In the genomic region with DNA sequence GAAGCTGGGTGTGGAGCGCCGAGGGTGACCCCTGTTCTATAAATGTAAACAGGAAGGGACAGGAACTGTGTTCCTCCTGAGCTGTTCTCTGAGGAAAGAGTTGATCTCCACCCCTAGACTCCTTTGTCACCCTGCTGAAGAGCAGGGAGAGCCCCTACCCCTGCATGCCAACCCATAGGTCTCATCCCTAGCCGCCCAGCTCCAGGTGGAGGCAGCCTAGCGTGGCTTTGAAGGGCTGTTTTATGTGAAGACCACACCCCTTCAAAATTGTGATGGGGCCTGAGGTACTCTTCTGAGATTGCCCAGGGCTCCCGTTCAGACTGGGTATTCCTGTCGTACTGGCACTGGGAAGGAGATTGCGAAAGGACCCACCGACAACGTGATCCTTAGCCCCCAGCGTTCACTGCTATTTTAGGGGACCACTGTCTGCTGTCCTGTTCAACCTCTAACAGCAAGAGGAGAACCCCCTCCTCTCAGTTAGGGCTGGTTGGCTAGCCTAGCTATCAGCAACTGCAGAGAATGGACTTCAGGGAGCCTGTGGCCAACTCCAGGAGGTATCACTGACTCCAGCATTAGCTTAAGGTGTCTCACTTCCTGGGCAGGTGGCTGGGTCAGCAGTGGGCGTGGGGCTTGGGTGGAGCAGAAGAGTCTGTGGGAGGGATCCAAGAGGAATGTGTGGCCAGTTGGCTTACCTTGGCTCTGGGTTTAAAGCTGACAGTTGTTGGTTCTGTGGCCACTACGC, we compare ENCODE assay signal across 17 mouse cellular contexts. TPM values are rescaled to one million over a fixed set of nuclear protein-coding genes. Genes with fewer than 3 reads are reported as not detected.
DNase-seq lines count a peak whose midpoint lies in the region; ATAC-seq and TF ChIP-seq lines count a peak whose summit lies in the region.
"Had no signal": no experiment of that assay in that cellular context is flagged by ENCODE, and none has a peak within 500 bp of the region (broad histone marks: within the 10 kb centered on the region; RNA-seq: fewer than 3 reads in every experiment).

Pla2g4b (plus strand) TSS at position 692 of the 742 bp plus-strand sequence.

- H3K79me2 ChIP-seq in CH12.LX (replicated peaks; ENCODE audit: control insufficient read depth, extremely low read depth, insufficient read depth, poor library complexity, severe bottlenecking) = no peaks in the 10 kb centered on the region

- WGBS in forebrain, embryonic 13.5 days = 93% methylated on average over 12 of the region's 12 CpGs
- WGBS in forebrain, embryonic 16.5 days = 91% methylated on average over 12 of the region's 12 CpGs
- WGBS in midbrain, embryonic 11.5 days = 90% methylated on average over 12 of the region's 12 CpGs
- WGBS in midbrain, embryonic 14.5 days = 93% methylated on average over 12 of the region's 12 CpGs
- whole genome bisulfite sequencing in stomach, postnatal 0 days = 88% methylated on average over 12 of the region's 12 CpGs
- WGBS in heart, embryonic 11.5 days (ENCODE audit: insufficient replicate concordance) = 84% methylated on average over 12 of the region's 12 CpGs

- DNase-seq in midbrain, embryonic 11.5 days (ENCODE audit: low spot score, missing footprints) = peak; percentile 79
- DNase-seq in midbrain, embryonic 14.5 days = no peak
- peak; percentile 58 for DNase-seq in CH12.LX (ENCODE audit: extremely low read depth)
- DNase-seq in stomach, postnatal 0 days (ENCODE audit: low spot score) = no peak
- DNase-seq in ovary, postnatal 36 days (ENCODE audit: low spot score) = no peak
- DNase-seq: adrenal gland, adult 2 months; adrenal gland, postnatal 10 days; adrenal gland, postnatal 25 days; B cell, adult 2 months; forebrain, postnatal 0 days had no signal

- no peak for TF ChIP-seq RAD21 in CH12.LX (IDR thresholded peaks at IDR 0.05; ENCODE audit: low read depth, low read length)

- no peak for TF ChIP-seq POLR2A in CH12.LX (IDR thresholded peaks at IDR 0.05; ENCODE audit: low read depth, low read length)

- no peak within 1 kb of the TSS for H3K4me3 ChIP-seq in forebrain, embryonic 13.5 days
- no peak within 1 kb of the TSS for H3K4me3 ChIP-seq in forebrain, embryonic 16.5 days (replicated peaks; ENCODE audit: low read length)
- H3K4me3 ChIP-seq in midbrain, embryonic 11.5 days (ENCODE audit: low read depth, low read length) = no peak within 1 kb of the TSS
- H3K4me3 ChIP-seq in midbrain, embryonic 14.5 days (replicated peaks; ENCODE audit: low read depth, low read length) = no peak within 1 kb of the TSS
- H3K4me3 ChIP-seq in CH12.LX (replicated peaks in 1 of 3; ENCODE audit: low read depth in 2 of 3, low read length in 2 of 3, poor library complexity in 1 of 3) = no peak within 1 kb of the TSS
- H3K4me3 ChIP-seq in stomach, postnatal 0 days (ENCODE audit: low read depth, low read length) = no peak within 1 kb of the TSS
- no peak within 1 kb of the TSS for H3K4me3 ChIP-seq in heart, embryonic 11.5 days (ENCODE audit: low read depth, low read length)
- H3K4me3 ChIP-seq: embryonic facial prominence, embryonic 10.5 days; embryonic facial prominence, embryonic 12.5 days had no signal

- no peaks in the 10 kb centered on the region for H3K9me3 ChIP-seq in forebrain, embryonic 13.5 days (replicated peaks)
- H3K9me3 ChIP-seq in forebrain, embryonic 16.5 days (ENCODE audit: control insufficient read depth, low read length) = no peaks in the 10 kb centered on the region
- no peaks in the 10 kb centered on the region for H3K9me3 ChIP-seq in midbrain, embryonic 11.5 days (ENCODE audit: control insufficient read depth, low read length)
- H3K9me3 ChIP-seq in midbrain, embryonic 14.5 days (ENCODE audit: control insufficient read depth, low read length) = no peaks in the 10 kb centered on the region
- H3K9me3 ChIP-seq in CH12.LX (replicated peaks; ENCODE audit: low read length) = no peaks in the 10 kb centered on the region
- no peaks in the 10 kb centered on the region for H3K9me3 ChIP-seq in stomach, postnatal 0 days (ENCODE audit: control insufficient read depth, low read length)
- no peaks in the 10 kb centered on the region for H3K9me3 ChIP-seq in heart, embryonic 11.5 days (replicated peaks; ENCODE audit: control insufficient read depth, low read length)
- H3K9me3 ChIP-seq: embryonic facial prominence, embryonic 10.5 days; embryonic facial prominence, embryonic 12.5 days had no signal

- 0 out of 2 replicates have a peak within 1 kb of the TSS, but pooled peaks have one; percentile 18 for H3K9ac ChIP-seq in forebrain, embryonic 13.5 days
- no peak within 1 kb of the TSS for H3K9ac ChIP-seq in forebrain, embryonic 16.5 days (replicated peaks; ENCODE audit: low read depth, low read length)
- H3K9ac ChIP-seq in midbrain, embryonic 11.5 days (ENCODE audit: low read length) = no peak within 1 kb of the TSS
- no peak within 1 kb of the TSS for H3K9ac ChIP-seq in midbrain, embryonic 14.5 days (replicated peaks; ENCODE audit: low read length)
- no peak within 1 kb of the TSS for H3K9ac ChIP-seq in CH12.LX (ENCODE audit: insufficient read depth, low read depth)
- H3K9ac ChIP-seq in stomach, postnatal 0 days (ENCODE audit: low read length) = no peak within 1 kb of the TSS
- H3K9ac ChIP-seq in heart, embryonic 11.5 days (ENCODE audit: low read depth, low read length) = no peak within 1 kb of the TSS
- H3K9ac ChIP-seq: embryonic facial prominence, embryonic 12.5 days; forebrain, postnatal 0 days had no signal

- TF ChIP-seq CTCF in CH12.LX (conservative IDR thresholded peaks at IDR 0.05 in 1 of 2, IDR thresholded peaks at IDR 0.05 in 1 of 2; ENCODE audit: low read depth in 2 of 2, low read length in 2 of 2) = no peak
- TF ChIP-seq CTCF in stomach, postnatal 0 days (IDR thresholded peaks at IDR 0.05; ENCODE audit: low read depth) = no peak

- TF ChIP-seq EP300 in CH12.LX (IDR thresholded peaks at IDR 0.05; ENCODE audit: low read length) = no peak
- TF ChIP-seq EP300 in stomach, postnatal 0 days (optimal IDR thresholded peaks at IDR 0.05) = no peak

- no peak for ATAC-seq in forebrain, embryonic 13.5 days
- ATAC-seq in forebrain, embryonic 16.5 days = no peak
- ATAC-seq in midbrain, embryonic 11.5 days (ENCODE audit: low FRiP score) = no peak
- ATAC-seq in midbrain, embryonic 14.5 days (ENCODE audit: low FRiP score, low TSS enrichment) = no peak
- no peak for ATAC-seq in stomach, postnatal 0 days (ENCODE audit: low FRiP score, low TSS enrichment)
- ATAC-seq in heart, embryonic 11.5 days (replicated peaks; ENCODE audit: insufficient number of reproducible peaks, low FRiP score, low TSS enrichment) = no peak
- ATAC-seq: CD4-positive, CD25-positive, alpha-beta regulatory T cell, adult 4 months; forebrain, embryonic 14.5 days; forebrain, postnatal 0 days had no signal

- H3K36me3 ChIP-seq in forebrain, embryonic 13.5 days (ENCODE audit: poor library complexity, severe bottlenecking) = peaks cover 88% of the 10 kb centered on the region
- H3K36me3 ChIP-seq in forebrain, embryonic 16.5 days (ENCODE audit: control insufficient read depth, insufficient read depth) = peaks cover 8% of the 10 kb centered on the region; the same call in 1 of the 2 replicates
- H3K36me3 ChIP-seq in midbrain, embryonic 11.5 days (ENCODE audit: control insufficient read depth, insufficient read depth, low read length) = peaks cover 6% of the 10 kb centered on the region; the same call in 1 of the 2 replicates
- H3K36me3 ChIP-seq in midbrain, embryonic 14.5 days (ENCODE audit: control insufficient read depth, insufficient read depth, low read length) = peaks cover 78% of the 10 kb centered on the region
- H3K36me3 ChIP-seq in CH12.LX (replicated peaks in 1 of 2; ENCODE audit: control insufficient read depth in 1 of 2, insufficient read depth in 1 of 2, low read length in 1 of 2) = peaks cover 60 to 87% of the 10 kb centered on the region in 2 experiments
- H3K36me3 ChIP-seq in stomach, postnatal 0 days (ENCODE audit: control insufficient read depth, insufficient read depth, low read length) = peaks cover 3% of the 10 kb centered on the region; the same call in 1 of the 2 replicates
- peaks cover 18% of the 10 kb centered on the region for H3K36me3 ChIP-seq in heart, embryonic 11.5 days (ENCODE audit: control insufficient read depth, insufficient read depth, low read length)

- H3K27me3 ChIP-seq in forebrain, embryonic 13.5 days = no peaks in the 10 kb centered on the region
- no peaks in the 10 kb centered on the region for H3K27me3 ChIP-seq in forebrain, embryonic 16.5 days (replicated peaks; ENCODE audit: control insufficient read depth, insufficient read depth, low read length)
- no peaks in the 10 kb centered on the region for H3K27me3 ChIP-seq in midbrain, embryonic 11.5 days (ENCODE audit: control insufficient read depth, insufficient read depth, low read length)
- no peaks in the 10 kb centered on the region for H3K27me3 ChIP-seq in midbrain, embryonic 14.5 days (ENCODE audit: control insufficient read depth, insufficient read depth, low read length)
- H3K27me3 ChIP-seq in CH12.LX (replicated peaks) = no peaks in the 10 kb centered on the region
- H3K27me3 ChIP-seq in stomach, postnatal 0 days (ENCODE audit: control insufficient read depth, insufficient read depth, low read length) = no peaks in the 10 kb centered on the region
- H3K27me3 ChIP-seq in heart, embryonic 11.5 days (ENCODE audit: control insufficient read depth, insufficient read depth, low read length) = no peaks in the 10 kb centered on the region
- H3K27me3 ChIP-seq: embryonic facial prominence, embryonic 12.5 days had no signal

- H3K4me2 ChIP-seq in forebrain, embryonic 13.5 days = no peak within 1 kb of the TSS
- H3K4me2 ChIP-seq in forebrain, embryonic 16.5 days (ENCODE audit: low read length) = no peak within 1 kb of the TSS
- H3K4me2 ChIP-seq in midbrain, embryonic 11.5 days = no peak within 1 kb of the TSS
- no peak within 1 kb of the TSS for H3K4me2 ChIP-seq in midbrain, embryonic 14.5 days (ENCODE audit: low read length)
- H3K4me2 ChIP-seq in CH12.LX (ENCODE audit: insufficient read depth, low read depth, poor library complexity, severe bottlenecking) = no peak within 1 kb of the TSS
- H3K4me2 ChIP-seq in stomach, postnatal 0 days (replicated peaks; ENCODE audit: low read depth) = no peak within 1 kb of the TSS
- H3K4me2 ChIP-seq in heart, embryonic 11.5 days = no peak within 1 kb of the TSS
- H3K4me2 ChIP-seq: embryonic facial prominence, embryonic 12.5 days had no signal

- dilution Hi-C loops in CH12.LX (cut with MboI; ENCODE audit: extremely low pct_ligation_motif_present, extremely low pct_unique_long_range_greater_than_20kb, low sequenced_read_pairs) = no loop called here

- H3K4me1 ChIP-seq in forebrain, embryonic 13.5 days = peaks cover 8% of the 10 kb centered on the region
- H3K4me1 ChIP-seq in forebrain, embryonic 16.5 days (replicated peaks; ENCODE audit: control insufficient read depth, insufficient read depth, low read length) = peaks cover 7% of the 10 kb centered on the region
- peaks cover 5% of the 10 kb centered on the region for H3K4me1 ChIP-seq in midbrain, embryonic 11.5 days (ENCODE audit: control insufficient read depth, insufficient read depth, low read length)
- H3K4me1 ChIP-seq in midbrain, embryonic 14.5 days (ENCODE audit: control insufficient read depth, insufficient read depth, low read length) = peaks cover 8% of the 10 kb centered on the region
- H3K4me1 ChIP-seq in CH12.LX (ENCODE audit: control insufficient read depth in 1 of 2, insufficient read depth in 2 of 2) = peaks cover 5 to 57% of the 10 kb centered on the region in 2 experiments; a peak in 3 of 4 replicates
- H3K4me1 ChIP-seq in stomach, postnatal 0 days (replicated peaks; ENCODE audit: control insufficient read depth, insufficient read depth) = no peaks in the 10 kb centered on the region
- H3K4me1 ChIP-seq in heart, embryonic 11.5 days (ENCODE audit: control insufficient read depth, insufficient read depth, low read length) = peaks cover 6% of the 10 kb centered on the region

- H3K27ac ChIP-seq in forebrain, embryonic 13.5 days = no peak within 1 kb of the TSS
- H3K27ac ChIP-seq in forebrain, embryonic 16.5 days (ENCODE audit: low read length) = no peak within 1 kb of the TSS
- no peak within 1 kb of the TSS for H3K27ac ChIP-seq in midbrain, embryonic 11.5 days (ENCODE audit: low read depth, low read length)
- H3K27ac ChIP-seq in midbrain, embryonic 14.5 days (replicated peaks; ENCODE audit: low read depth, low read length) = no peak within 1 kb of the TSS
- H3K27ac ChIP-seq in CH12.LX (ENCODE audit: insufficient read depth, low read depth) = no peak within 1 kb of the TSS
- H3K27ac ChIP-seq in stomach, postnatal 0 days (replicated peaks) = 0 out of 2 replicates have a peak within 1 kb of the TSS, but pooled peaks have one; percentile 18
- no peak within 1 kb of the TSS for H3K27ac ChIP-seq in heart, embryonic 11.5 days (ENCODE audit: low read depth, low read length)
- H3K27ac ChIP-seq: embryonic facial prominence, embryonic 10.5 days; embryonic facial prominence, embryonic 12.5 days had no signal

- in situ Hi-C loops in CH12.LX (cut with MboI; ENCODE audit: low pct_ligation_motif_present, low pct_unique_long_range_greater_than_20kb, low sequenced_read_pairs) = no loop called here

RNA-seq across cellular contexts. Expression of gene Pla2g4b, which starts in this region (rescaled TPM):
- polyA plus RNA-seq in forebrain, embryonic 13.5 days (2015; fragmentation: Nextera tagmentation; extraction: Ambion mirVana) = 1.5 and 1.9 TPM in 2 replicates
- 2.4 and 4.0 TPM in 2 replicates for polyA plus RNA-seq in forebrain, embryonic 16.5 days (2015; fragmentation: Nextera tagmentation; extraction: Ambion mirVana)
- polyA plus RNA-seq in midbrain, embryonic 11.5 days (2014; fragmentation: Nextera tagmentation; extraction: Ambion mirVana) = 1.5 and 2.3 TPM in 2 replicates
- polyA plus RNA-seq in midbrain, embryonic 14.5 days (2014; fragmentation: Nextera tagmentation; extraction: Ambion mirVana) = 2.6 and 4.0 TPM in 2 replicates
- 2.5 and 4.0 TPM in 2 replicates for total RNA-seq in CH12.LX (2012; rRNA removed)
- 0.90 and 1.5 TPM in 2 replicates for total RNA-seq in CH12.LX (2014; rRNA removed)
- 2.3 and 2.7 TPM in 2 replicates for polyA plus RNA-seq in CH12.LX (2012; ENCODE audit: insufficient read length, low read depth)
- polyA plus RNA-seq in stomach, postnatal 0 days (2015; fragmentation: Nextera tagmentation; extraction: Ambion mirVana) = 8.0 and 8.7 TPM in 2 replicates
- polyA plus RNA-seq in heart, embryonic 11.5 days (2014; fragmentation: Nextera tagmentation; extraction: Ambion mirVana) = 1.2 and 2.3 TPM in 2 replicates

Comparison
In these comparisons a context has a peak if more than half of its experiments do, and no peak if none do; other contexts are left out.
1. DNase-seq: peak in midbrain, embryonic 11.5 days (single experiment) and CH12.LX (single experiment); none in midbrain, embryonic 14.5 days (single experiment), stomach, postnatal 0 days (single experiment) and ovary, postnatal 36 days (single experiment).